Mouse (Mus musculus): ENCODE data around the gene D17H6S53E. TPM values are rescaled to one million over a fixed set of nuclear protein-coding genes. Genes with fewer than 3 reads are reported as not detected.
A peak's percentile ranks its signal among the peaks of the same experiment; 100 is the strongest.

D17H6S53E gene
- total and polyA plus RNA-seq, 3 experiments: 7.7 to 31.3 (median 30.2) TPM

DNA sequence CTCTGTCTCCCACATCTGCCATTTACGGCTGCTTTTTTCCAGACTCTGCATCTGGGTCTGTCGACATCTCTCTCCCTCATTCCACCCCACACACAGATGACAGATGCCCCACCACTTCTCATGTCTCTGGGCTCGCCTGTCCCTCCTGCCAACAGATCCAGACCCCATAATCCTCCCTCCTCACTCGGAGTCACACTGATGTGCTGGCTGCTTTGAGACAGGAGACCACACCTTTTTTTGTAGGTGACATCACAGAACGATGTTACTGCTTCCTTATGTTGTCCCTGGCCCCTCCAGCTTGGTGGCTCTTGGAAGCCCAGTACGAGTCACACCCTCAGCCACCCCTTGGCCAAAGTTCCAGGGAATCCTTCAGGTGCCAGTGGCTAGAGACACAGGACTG is 45.9 kb upstream of the D17H6S53E start:
- DNase-seq: no peak
- H3K79me2 ChIP-seq (replicated peaks; ENCODE audit: control insufficient read depth, insufficient read depth, low read length): no peaks in the 10 kb centered on the region
- no peaks in the 10 kb centered on the region for H3K36me3 ChIP-seq (ENCODE audit: control insufficient read depth, insufficient read depth, low read length)
- no peaks in the 10 kb centered on the region for H3K27me3 ChIP-seq (ENCODE audit: control insufficient read depth, insufficient read depth, low read length)
- H3K9ac ChIP-seq (ENCODE audit: low read depth, low read length): no peak overlapping the region
- 35% methylated on average over 6 of the region's 6 CpGs for WGBS
- no peak for TF ChIP-seq CTCF (IDR thresholded peaks at IDR 0.05)
- TF ChIP-seq EP300 (IDR thresholded peaks at IDR 0.05; ENCODE audit: insufficient read depth, low read depth, low read length): no peak
- no peak for TF ChIP-seq POLR2A (IDR thresholded peaks at IDR 0.05; ENCODE audit: insufficient read depth, low read depth, low read length)
- intact Hi-C loops (cut with DNase I): no loop called here
- no peak overlapping the region for H3K27ac ChIP-seq
- H3K4me1 ChIP-seq (ENCODE audit: control insufficient read depth, insufficient read depth, low read length): peaks cover 8% of the 10 kb centered on the region
- no peak overlapping the region for H3K4me3 ChIP-seq

DNA sequence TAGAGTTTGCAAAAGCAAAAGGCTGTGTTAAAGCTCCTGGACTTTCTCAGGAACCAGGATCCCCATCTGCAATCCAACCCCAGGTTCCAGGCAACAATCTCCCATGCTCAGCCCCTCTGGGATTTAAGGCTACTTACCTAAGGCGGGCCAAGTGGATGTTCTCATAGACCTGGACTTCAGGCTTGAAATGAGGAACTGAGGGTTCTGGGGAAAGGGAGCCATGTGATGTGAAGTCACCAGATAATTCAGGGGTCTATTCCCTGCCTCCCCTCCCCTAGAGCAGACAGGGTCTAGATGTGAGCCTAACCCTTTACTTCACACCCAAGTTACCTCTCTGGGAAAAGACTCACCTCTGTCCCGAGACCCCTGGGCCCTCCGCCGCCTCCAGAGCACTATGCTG is 45.5 kb upstream of the D17H6S53E start:
- DNase-seq: no peak
- Histone ChIP-seq H3K9ac (ENCODE audit: low read depth, low read length) (no peak overlapping the region), H3K4me3 (no peak overlapping the region), H3K27me3 (ENCODE audit: control insufficient read depth, insufficient read depth, low read length) (no peaks in the 10 kb centered on the region), H3K27ac (no peak overlapping the region), H3K36me3 (ENCODE audit: control insufficient read depth, insufficient read depth, low read length) (no peaks in the 10 kb centered on the region), H3K4me1 (ENCODE audit: control insufficient read depth, insufficient read depth, low read length) (peaks cover 8% of the 10 kb centered on the region), H3K79me2 (replicated peaks; ENCODE audit: control insufficient read depth, insufficient read depth, low read length) (no peaks in the 10 kb centered on the region)
- intact Hi-C loops (cut with DNase I): no loop called here
- 93% methylated on average over 4 of the region's 4 CpGs for WGBS
- no peak for TF ChIP-seq CTCF (IDR thresholded peaks at IDR 0.05)
- no peak for TF ChIP-seq EP300 (IDR thresholded peaks at IDR 0.05; ENCODE audit: insufficient read depth, low read depth, low read length)

DNA sequence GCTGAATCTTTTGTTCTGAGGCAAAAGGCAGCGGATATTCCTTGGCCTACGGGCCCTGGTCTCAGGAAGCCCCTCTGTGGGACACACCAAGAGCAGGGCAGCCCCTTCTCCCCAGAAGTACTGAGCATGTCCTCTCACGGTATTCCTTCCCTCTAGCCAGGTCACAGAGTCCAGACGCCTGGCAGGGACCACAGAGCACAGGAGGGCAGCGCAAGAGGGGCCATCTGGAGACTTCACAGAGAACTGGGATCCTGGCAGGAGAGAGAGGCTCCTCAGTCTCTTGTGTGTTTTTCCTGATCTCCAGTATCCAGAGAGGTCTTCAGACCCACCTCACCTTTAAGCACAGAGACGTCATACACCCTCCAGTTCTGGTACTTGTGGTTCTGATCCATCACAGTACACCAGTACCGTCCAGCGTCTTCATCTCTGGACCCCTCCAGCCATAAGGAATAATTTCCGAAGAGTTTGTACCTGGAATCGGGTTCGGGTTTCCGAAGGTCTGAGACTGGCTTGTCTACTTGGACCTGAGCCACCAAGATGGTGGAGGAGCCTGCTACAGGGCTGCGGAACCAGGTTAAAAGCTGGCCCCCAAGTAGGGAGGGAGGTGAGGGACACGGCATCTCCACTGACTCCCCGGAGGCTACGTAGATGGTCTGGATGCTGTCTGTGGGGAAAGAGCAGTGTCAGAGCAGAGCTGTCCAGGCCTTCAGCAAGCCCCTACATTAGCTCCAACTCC is 43.2 kb upstream of the D17H6S53E start:
- Histone ChIP-seq H3K79me2 (replicated peaks; ENCODE audit: control insufficient read depth, insufficient read depth, low read length) (no peaks in the 10 kb centered on the region), H3K4me1 (ENCODE audit: control insufficient read depth, insufficient read depth, low read length) (peaks cover 3% of the 10 kb centered on the region; the same call in 1 of the 2 replicates), H3K27me3 (ENCODE audit: control insufficient read depth, insufficient read depth, low read length) (no peaks in the 10 kb centered on the region), H3K36me3 (ENCODE audit: control insufficient read depth, insufficient read depth, low read length) (no peaks in the 10 kb centered on the region), H3K27ac (no peak overlapping the region), H3K4me3 (no peak overlapping the region), H3K9ac (ENCODE audit: low read depth, low read length) (no peak overlapping the region)
- 90% methylated on average over 16 of the region's 16 CpGs for WGBS
- TF ChIP-seq EP300 (IDR thresholded peaks at IDR 0.05; ENCODE audit: insufficient read depth, low read depth, low read length) (no peak), POLR2A (IDR thresholded peaks at IDR 0.05; ENCODE audit: insufficient read depth, low read depth, low read length) (no peak), CTCF (IDR thresholded peaks at IDR 0.05) (no peak)
- intact Hi-C loops (cut with DNase I): no loop called here
- no peak for DNase-seq

DNA sequence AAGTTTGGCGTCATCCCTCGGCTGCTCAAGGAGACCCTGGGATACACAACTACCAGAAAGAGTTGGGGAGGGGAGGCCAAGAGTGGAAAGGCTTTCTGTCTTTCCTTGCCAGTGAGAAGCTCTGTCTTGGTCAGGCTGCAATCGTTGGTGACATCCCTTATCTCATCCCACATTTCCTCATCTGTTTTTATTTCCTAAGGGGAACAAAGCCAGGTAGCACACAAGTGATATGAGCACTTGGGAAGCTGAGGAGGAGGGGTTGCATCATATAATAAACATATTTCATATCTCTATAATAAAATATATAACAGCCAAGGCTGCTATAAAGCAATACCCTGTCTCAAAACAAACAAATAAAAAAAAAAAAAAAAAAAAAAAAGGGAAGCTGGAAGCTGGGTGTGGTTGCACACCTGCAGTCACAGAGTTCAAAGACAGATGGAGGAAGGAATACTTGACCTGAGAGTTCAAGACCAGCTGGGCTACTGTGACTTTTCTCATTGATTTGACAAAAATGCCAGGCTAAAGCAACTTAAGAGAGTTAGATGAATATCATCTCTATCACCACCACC is 42.2 kb upstream of the D17H6S53E start:
- intact Hi-C loops (cut with DNase I): no loop called here
- Histone ChIP-seq H3K79me2 (replicated peaks; ENCODE audit: control insufficient read depth, insufficient read depth, low read length) (no peaks in the 10 kb centered on the region), H3K27me3 (ENCODE audit: control insufficient read depth, insufficient read depth, low read length) (no peaks in the 10 kb centered on the region), H3K4me1 (ENCODE audit: control insufficient read depth, insufficient read depth, low read length) (peaks cover 3% of the 10 kb centered on the region; the same call in 1 of the 2 replicates), H3K36me3 (ENCODE audit: control insufficient read depth, insufficient read depth, low read length) (no peaks in the 10 kb centered on the region), H3K9ac (ENCODE audit: low read depth, low read length) (no peak overlapping the region), H3K4me3 (no peak overlapping the region), H3K27ac (no peak overlapping the region)
- WGBS: 49% methylated on average over 3 of the region's 3 CpGs
- DNase-seq: no peak
- TF ChIP-seq EP300 (IDR thresholded peaks at IDR 0.05; ENCODE audit: insufficient read depth, low read depth, low read length) (no peak), POLR2A (IDR thresholded peaks at IDR 0.05; ENCODE audit: insufficient read depth, low read depth, low read length) (no peak), CTCF (IDR thresholded peaks at IDR 0.05) (no peak)

DNA sequence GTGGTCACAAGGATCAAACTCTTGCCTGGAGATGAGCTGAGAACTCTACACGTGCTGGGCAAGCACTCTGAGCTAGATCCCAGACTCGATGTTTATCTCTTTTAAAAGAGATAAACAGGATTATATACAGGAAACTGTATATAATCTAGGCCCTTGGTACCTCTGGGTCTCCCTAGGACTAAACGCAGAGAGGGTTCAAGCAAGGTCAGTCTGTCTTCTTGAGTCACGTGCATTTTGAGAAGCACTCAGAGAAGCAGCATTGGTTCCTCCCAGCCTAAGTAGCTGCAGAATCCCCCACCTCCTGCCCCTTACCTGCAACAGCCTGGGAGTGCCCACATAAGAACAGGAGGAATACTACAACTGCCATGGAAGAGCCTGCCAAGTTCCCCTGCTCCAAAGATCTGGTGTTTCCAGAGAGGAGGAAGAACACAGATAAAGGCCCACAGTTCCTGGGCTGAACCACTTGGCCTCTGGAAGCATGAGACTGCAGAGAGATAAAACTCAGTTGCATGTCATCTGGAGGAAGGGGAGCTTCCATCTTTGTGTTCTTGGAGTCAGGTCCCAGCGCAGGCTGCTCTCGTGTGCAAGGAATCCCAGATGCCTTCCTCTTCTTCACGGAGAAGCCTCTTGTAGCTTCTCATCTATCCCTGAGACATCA is 40.8 kb upstream of the D17H6S53E start, which contains the start of gene Ly6g6f:
Ly6g6f (minus strand) TSS at position 403 of the 658 bp plus-strand sequence.
- 36% methylated on average over 7 of the region's 7 CpGs for WGBS
- no peak for TF ChIP-seq POLR2A (IDR thresholded peaks at IDR 0.05; ENCODE audit: insufficient read depth, low read depth, low read length)
- TF ChIP-seq CTCF (IDR thresholded peaks at IDR 0.05): no peak
- TF ChIP-seq EP300 (IDR thresholded peaks at IDR 0.05; ENCODE audit: insufficient read depth, low read depth, low read length): no peak
- H3K4me3 ChIP-seq: no peak within 1 kb of the TSS
- DNase-seq: no peak
- H3K27ac ChIP-seq: no peak within 1 kb of the TSS
- intact Hi-C loops (cut with DNase I): no loop called here
- H3K79me2 ChIP-seq (replicated peaks; ENCODE audit: control insufficient read depth, insufficient read depth, low read length): no peaks in the 10 kb centered on the region
- no peaks in the 10 kb centered on the region for H3K36me3 ChIP-seq (ENCODE audit: control insufficient read depth, insufficient read depth, low read length)
- no peak within 1 kb of the TSS for H3K9ac ChIP-seq (ENCODE audit: low read depth, low read length)
- peaks cover 1% of the 10 kb centered on the region; the same call in 1 of the 2 replicates for H3K4me1 ChIP-seq (ENCODE audit: control insufficient read depth, insufficient read depth, low read length)
- H3K27me3 ChIP-seq (ENCODE audit: control insufficient read depth, insufficient read depth, low read length): no peaks in the 10 kb centered on the region

DNA sequence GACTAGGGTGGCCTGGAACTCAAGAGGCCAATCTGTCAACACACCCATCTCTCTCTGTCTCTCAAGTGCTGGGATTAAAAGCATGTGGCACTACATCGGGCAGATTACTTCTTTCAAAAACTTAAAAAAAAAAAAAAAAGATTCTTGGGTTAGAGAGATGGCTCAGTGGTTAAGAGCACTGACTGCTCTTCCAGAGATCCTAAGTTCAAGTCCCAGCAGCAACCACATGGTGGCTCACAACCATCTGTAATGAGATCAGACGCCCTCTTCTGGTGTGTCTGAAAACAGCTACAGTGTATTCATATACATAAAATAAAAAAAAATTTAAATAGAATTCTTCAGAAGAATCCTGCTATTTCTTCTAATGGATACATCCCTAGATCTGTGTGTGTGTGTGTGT is 38.0 kb upstream of the D17H6S53E start:
- Histone ChIP-seq H3K36me3 (ENCODE audit: control insufficient read depth, insufficient read depth, low read length) (no peaks in the 10 kb centered on the region), H3K9ac (ENCODE audit: low read depth, low read length) (no peak overlapping the region), H3K27ac (no peak overlapping the region), H3K4me1 (ENCODE audit: control insufficient read depth, insufficient read depth, low read length) (peaks cover 1% of the 10 kb centered on the region; the same call in 1 of the 2 replicates), H3K79me2 (replicated peaks; ENCODE audit: control insufficient read depth, insufficient read depth, low read length) (no peaks in the 10 kb centered on the region), H3K27me3 (ENCODE audit: control insufficient read depth, insufficient read depth, low read length) (no peaks in the 10 kb centered on the region), H3K4me3 (no peak overlapping the region)
- no peak for TF ChIP-seq POLR2A (IDR thresholded peaks at IDR 0.05; ENCODE audit: insufficient read depth, low read depth, low read length)
- TF ChIP-seq CTCF (IDR thresholded peaks at IDR 0.05): peak; percentile 50
- intact Hi-C loops (cut with DNase I): loop anchor here (2.0 kb wide), 2 partner anchors 29 to 67 kb away; partner anchors contain the start of gene Ddah2
- no peak for DNase-seq
- 34% methylated on average over 2 of the region's 2 CpGs for WGBS

All from heart, adult 2 months (tissue).